Mouse (Mus musculus) heart, adult 18-20 months (tissue): ENCODE measurements at regions not wholly inside any gene's neighbourhood (a gene's known extent, or its start where the extent isn't known, plus 50 kb on each side); places are given as distances from the start of the nearest gene placed in this dataset.

Source experiments
- DNase-seq, 2 experiments: peaks; one replicate each; pipeline ENCODE4 v3.0.0; 2021 to 2022; ENCODE audit warnings: mixed read lengths in 1 of 2

DNA sequence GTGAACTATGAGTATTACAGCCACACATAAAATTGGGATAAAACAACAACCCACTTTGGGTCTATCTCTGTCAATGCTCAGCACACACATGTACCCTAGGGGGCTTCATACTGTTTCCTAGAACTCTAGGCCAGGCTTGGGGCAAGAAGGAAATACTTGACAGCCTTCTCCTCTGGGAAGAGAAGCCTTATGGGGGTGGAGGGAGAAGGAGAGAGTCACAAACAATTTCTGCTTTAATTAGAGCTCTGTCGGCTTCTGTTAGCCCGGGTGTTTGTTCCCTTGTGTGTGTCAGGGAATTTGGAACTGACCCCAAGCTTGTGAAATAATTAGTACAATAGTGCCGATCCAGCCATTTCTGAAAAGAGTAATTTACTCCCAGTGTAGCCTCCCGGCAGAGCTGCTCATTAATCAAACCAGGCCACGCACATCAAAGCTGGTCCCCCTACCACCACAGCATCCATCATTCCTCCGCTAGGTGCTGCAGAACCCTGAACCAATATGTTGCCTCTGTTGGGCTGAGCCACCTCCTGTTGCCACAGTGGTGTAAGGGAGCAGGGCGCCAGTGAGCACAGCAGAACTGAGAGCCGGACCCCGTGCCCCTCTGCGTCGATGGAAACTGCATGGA, 307.3 kb downstream of the Tmem114 start:
- DNase-seq, result no peak

DNA sequence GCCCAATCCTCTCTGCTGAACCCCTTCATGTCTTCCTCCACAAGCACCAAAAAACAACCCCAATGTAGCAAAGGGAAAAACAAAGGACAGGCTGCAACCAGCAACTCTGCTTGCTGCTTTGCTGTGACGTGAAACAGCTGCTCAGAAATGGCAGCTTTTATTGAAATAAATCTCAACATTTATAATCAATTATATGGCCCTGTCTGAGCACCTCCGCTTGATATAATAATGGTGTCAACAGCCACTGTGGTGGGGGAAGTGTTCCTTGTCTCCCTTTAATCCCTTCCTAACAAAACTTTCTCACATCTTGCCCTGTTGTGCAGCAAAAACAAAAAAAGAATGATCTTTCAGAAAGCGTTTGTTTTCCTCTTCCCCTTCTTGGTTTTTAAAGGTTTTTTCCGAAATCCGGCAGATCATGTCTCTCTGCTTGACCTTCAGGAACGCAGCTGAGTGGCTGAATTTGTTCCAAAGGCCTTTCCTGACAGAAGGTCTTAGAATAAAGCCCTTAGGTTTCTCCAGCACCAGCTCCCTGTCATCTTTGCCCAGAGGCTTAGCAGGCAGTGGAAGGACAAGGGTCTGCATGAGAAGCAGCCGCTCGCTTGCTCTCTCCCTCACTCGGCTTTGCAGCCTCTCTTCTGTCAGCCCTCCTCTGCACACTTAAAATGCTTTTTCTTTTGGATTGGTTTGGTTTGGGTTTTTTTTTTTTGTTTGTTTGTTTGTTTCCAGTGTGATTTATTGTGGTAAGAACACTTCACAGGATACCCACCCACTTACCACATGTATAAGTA, 313.4 kb downstream of the Tmem114 start:
- no peak for DNase-seq

DNA sequence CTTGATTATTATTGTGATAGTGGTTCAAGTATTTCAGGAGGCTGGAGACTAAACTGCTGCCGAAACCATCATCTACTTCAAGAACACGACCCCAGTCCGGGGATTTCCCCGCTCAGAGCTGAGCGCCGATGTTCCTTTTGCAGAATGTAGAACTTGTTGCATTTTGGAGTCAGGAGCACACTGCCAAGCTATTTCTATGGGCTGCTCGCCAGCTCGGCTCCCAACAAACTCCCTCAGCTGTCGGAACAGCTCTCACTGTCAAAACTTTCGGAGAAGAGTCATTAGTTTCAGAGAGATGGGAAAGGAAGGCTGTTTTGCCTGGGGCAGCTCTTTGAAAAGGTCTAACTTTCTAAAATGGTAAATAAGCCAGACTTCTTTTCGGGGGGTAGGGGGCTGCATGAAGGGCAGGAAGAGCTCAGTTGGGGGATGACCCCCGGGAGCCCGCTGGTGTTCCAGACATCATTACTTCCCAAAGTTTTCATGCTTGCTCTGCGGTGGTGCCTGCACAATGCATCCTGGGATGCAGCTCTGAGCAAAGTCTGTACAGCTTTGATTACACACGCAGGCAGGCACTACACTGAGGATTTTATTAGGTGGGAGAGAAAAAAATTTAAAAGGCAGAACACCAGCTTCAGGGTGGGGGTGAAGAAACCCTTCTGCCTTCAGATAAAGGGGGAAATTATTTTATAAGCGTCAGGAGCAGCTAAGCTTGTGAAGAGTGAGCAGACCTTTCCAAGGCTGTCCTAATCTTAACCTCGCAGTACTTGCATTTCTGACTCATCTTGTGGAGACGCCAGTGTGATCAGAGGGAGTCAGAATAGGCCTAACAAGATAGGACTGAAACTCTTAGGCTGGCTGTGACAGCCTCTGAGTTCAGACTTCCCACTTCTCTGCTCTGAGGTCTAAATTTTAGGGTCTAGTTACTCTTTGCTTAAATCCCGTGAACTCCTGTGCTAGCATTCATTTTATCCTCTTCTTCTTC, 316.5 kb downstream of the Tmem114 start:
- DNase-seq, result peak; percentile 61 to 62

DNA sequence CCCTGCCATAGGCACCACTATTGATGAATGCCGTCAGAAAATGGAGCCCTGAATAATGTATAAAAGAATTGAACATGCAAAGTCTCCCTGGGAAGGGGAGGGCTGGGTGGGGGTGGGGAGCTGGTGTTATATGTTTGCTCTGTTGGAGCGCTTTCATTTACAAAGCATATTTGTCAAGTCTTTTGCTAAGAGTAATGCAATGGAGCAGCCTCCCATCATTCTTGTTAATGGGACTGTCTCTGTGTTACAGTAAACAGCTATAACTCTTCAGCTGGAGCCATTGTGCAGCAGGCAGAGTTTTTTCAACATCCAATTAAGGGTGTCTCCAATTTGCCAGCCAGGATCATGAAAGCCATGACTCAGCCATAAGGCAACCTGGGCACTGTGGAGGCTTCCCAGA, 345.9 kb downstream of the Tmem114 start:
- DNase-seq, result no peak

DNA sequence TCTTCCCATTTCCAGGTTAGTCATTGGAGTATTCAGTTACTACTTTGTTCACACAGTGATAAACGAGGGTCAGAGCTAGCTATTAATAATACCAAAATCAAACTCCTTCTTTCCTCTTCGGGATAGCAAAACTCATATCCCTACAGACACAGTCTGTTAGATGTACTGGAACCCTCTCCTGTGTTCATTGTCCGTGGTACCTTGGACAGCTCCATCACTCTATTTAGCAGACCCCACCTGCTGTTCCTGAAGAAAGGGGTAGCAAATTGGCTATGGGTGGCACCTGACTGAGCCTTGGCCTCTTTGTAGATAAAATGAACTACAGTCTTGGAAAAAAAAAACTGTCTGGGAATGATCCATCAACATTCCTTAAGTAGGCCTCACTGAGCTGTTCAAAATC, 346.5 kb downstream of the Tmem114 start:
- DNase-seq, result no peak

DNA sequence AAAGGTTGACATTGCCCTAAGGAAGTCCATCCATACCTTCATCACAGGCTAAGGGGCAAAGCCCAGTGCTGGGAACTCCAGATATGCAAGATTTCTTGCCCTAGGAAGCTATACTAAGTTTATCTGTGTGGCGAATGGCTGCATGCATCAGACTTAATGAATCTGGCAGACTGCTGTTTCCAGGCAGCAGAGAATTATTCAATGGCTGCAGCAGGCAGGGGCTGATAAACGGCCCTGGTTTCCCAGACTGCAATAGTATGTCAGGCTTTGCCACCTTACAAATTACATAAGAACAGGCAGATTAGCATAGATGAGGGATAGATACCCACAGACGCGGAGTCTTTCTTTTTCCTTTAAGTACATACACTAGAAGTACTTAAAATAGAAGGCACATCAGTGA, 350.2 kb downstream of the Tmem114 start:
- DNase-seq, result no peak

DNA sequence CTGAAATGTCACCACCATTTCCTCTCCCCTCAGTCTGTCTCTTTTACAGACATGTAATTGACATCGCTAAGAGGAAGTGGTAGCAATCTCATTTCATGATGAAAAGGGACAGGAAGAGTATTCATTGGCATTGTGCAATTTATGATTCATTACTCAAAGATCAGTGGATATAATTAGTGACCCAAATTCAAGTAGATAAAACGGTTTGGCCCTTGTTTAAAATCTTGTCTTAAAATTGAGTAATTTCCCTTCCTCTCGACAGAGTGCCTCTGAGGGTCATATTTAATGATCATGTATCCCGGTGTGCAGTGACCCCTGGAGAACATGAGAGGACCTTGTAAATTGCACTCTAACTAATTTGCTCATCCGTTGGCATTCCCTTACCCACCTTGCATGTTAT, 371.0 kb downstream of the Tmem114 start:
- no peak for DNase-seq

DNA sequence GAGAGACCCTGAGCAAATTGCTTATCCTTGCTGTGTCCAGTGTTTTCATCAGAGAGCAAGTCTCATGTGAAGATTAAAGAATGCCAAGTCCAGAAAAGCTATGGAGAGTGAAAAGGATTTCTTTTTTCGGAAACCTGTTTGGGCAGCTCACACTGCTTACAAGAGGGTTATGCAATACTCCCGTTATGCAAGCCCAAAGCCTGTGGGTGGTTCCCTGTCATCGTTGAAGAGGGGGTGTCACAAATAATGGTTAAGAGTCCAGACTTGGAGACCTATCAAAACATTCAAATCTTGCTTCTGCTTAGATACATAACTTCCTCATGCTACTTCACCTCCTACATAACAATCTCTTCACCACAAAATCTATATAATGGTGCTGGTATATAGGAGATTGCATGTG, 416.0 kb downstream of the Tmem114 start:
- DNase-seq, result peak; percentile 49 to 57

DNA sequence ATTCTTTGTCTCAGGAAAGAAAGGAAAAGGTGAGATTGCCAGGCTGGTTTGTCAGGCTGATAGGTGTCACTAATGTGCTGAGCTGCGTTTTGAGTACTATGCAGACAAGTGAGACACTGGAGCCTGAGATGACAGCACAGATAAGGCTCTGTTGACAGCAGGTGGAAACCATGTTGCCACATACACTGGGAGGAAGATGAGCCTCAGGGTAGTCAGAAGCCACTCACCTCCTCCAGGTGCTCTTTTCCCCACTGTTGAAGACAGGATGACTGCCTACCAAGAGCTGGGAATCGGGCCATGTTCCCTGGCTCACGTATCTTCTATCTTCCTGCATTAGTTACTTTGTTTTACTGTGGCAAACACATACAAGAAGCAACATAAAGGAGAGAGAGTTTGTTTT, 418.3 kb downstream of the Tmem114 start:
- no peak for DNase-seq

DNA sequence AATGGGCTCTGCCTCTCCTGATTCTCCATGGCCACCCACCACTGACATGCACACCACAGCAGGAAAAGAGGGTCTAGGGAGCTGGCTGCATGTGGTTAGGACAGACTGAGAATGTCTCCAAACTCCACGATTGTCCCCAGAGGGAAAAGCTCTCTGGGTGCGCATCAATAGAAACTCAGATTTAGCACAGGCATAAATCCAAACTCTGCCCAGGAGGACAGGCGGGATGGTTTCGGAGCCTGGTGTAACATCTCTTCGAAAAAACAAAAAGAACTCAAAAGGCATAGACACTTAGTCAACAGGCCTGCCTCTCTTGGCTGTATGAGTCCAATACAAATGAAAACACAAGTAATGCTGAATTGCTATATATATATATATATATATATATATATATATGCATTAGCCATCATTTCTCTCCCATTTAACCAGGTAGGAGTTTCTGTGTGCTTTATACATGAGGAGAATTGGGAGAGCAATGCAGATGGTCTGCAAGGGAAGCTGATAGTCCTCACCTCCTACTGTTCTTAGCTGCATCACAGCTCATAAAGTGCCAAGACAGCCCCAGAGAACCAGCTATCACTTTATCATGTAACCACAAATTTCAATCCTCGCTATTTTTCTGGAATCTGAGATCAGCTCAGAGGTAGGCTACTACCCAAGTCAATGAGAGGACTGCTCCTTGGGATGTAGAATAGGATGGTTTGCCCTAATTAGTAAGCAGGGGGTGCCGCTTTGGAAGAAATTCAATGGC, 422.4 kb downstream of the Tmem114 start:
- no peak for DNase-seq

DNA sequence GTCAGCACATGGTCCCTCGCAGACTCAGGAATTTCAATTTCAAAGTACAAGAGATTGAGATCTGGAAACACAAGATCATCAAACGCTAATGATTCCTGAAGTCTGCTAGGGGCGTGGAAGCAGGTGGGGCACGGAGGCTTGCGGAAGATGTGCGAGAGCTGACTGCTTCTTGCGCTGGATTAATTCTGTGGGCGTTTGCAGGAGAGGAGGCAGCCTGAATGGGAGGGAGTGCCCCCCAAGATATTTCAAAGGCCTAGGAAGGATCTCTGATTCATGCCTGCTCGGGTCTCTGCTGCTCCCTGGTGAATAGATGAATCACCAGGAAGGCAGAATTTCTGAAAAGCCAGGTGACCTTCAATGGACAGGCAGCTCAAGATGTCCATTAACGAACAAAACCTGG, 442.1 kb downstream of the Tmem114 start:
- DNase-seq, result no peak

DNA sequence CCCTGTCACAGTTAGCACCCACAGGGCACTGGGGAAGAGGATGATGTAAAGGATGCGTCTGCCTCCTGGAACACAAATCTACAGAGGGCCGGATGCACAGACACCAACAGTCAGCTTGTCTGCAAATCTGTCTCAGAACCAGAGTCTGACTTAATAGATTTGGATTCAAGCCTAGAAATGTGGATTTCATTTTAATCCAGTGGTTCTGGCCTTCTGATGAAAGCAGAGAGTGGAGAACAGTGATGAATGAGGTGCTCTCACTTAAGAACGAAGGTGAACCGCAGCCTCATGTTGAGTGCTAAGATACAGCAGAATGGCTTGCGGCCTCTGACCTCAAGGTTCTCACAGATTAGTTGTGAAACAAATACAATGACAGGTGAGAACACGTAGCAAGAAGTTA, 446.5 kb downstream of the Tmem114 start:
- DNase-seq, result no peak

DNA sequence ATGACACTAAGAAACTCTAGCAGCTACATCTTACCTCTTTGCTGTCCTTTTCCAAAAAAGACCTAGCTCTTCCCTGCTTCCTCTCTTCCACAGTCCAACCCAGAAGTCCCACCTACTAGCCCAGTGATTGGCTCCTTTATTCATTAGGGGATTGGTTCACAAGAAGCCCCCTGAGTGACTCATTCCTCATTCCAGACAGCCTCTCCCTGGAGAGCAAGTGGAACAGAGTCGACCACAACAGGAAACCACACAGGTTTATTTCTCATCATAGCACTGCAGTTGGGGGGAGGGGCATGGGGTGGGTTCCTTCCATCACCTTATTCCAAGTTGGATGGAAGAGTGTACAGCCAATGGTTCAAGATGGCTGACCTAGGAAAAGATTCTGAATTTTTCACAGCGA, 473.3 kb downstream of the Tmem114 start:
- no peak for DNase-seq

DNA sequence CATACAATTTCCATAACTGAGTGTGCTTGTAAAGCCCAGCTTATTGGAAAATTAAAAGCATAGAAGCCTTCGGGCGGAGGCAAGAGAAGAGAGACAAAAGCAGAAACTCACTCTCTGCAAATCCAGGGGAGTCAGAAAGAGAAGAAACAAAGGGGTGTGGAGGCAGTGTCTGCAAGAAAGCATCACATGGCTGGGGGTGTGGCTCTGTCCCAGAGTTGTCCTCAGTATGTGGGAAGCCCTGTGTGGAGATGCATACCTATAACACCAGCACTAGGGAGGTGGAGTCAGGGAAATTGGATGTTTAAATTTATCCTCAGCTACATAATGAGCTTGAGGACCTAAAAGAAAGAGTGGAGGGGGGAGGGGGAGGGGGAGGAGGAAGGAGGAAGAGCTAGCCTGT, 482.6 kb downstream of the Tmem114 start:
- no peak for DNase-seq

DNA sequence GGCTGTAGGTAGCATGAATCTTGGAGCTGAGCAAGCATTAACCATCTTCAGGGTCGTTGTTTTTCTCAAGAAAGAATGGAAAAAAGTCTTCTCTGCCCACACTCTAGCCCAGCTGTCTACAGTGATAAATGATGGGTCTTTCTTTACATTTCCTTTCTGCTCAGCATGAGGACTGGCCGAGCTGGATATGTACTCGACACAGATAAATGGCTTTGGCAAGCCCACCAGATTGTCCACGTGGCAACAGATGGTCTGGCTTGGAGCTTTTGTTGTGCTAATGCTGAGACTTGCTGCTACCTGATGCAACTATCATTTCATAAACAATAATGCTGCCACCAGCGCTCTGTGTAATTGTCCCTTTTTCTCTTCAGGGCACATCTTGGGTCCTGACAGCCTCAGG, 487.8 kb downstream of the Tmem114 start:
- no peak for DNase-seq

DNA sequence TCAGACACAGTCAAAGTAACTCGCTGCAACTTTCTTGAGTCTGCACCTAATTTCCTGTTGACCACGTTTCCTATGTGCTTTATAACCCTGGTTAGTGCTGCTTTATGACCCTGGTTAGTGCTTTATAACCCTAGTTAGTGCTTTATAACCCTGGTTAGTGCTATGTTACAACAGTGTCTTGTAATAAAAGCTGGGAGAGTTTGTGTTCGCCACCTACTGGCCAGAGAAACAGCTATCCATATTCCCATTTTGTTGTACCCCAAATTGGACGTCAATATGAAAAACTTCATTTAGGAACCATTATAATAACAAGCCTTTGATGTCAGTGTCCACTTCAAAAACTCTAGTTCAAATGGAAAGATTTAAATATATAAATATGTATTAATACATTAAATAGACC, 492.6 kb downstream of the Tmem114 start:
- peak in 1 of 2 experiments; percentile 15 for DNase-seq

DNA sequence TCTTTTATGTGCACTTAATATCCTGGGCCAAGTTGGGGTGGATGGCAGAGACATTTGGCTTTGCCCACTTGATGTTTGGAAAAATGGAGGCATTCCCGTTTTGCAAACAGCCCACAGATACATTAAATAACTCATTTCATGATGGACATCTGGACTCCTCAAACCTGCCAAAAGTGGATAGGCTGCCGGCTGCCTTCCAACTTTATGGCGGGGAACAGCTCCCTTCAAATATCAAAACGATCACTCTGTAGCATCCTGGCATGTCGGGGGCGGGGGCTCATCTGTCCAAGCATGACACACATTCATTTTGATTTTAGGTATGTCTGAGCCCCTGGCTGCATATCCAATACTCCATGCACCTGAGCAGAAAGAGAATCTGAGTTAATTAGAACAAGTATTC, 493.3 kb downstream of the Tmem114 start:
- DNase-seq, result no peak

DNA sequence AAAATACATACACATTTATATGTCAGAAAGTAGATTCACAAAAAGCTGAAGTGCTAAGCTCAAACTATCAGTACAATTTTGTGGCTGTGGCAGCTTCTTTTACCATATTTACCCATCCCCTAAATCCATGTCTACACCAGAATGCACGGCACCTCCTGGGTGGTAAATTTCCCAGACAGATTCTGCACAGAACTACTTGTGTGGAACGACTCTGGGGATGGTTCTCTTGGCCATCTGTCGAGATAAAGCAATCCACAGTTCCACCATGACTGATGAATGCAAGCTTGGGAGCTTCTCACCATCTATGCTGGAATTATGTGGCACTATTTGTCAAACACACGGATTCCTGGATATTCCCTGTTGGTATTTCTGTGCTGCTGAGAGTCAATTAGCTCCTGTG, 495.8 kb downstream of the Tmem114 start:
- DNase-seq, result no peak

DNA sequence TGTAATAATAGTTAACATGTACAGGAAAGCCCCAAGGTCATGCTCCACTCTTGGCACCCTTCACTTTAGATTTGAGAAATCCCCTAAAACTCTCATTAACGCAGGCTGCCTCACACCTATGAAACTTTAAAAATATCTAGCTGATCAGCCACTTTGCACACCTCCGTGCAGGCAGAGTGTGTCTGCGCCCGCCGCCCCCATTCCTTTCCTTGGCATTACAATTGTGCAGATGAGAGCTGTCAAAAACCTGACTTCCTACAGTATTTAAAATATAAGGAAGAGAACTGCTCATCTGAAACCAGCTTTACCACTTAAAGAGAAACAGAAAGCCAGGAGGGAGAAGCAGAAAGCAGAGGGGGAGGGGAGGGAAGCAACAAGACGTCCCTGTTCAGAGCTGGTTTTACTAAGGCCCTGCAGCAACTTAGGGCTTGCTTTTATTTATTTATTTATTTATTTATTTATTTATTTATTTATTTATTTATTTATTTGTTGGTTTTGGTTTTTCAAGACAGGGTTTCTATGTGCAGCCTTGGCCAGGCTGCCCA, 496.5 kb downstream of the Tmem114 start:
- DNase-seq, result no peak

DNA sequence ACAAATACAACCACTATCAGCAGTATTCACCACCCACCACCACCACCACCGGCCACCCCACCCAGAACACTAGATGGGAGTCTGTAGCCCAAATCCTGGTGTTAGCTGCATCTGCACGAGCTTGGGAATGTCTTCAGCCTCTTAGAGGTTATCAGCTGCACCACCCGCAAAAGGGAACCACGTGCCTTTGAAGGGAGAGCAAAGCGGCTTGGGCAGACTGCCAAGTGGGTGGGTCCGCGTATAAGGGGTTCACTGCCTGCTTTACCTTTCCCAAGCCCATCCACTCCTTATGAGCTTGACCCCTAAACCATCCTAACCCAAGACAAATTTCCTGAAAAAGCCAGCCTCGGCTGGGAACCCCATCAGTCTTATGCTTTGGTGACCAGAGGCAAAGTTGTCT, 497.2 kb downstream of the Tmem114 start:
- DNase-seq, result peak; percentile 3 to 15

DNA sequence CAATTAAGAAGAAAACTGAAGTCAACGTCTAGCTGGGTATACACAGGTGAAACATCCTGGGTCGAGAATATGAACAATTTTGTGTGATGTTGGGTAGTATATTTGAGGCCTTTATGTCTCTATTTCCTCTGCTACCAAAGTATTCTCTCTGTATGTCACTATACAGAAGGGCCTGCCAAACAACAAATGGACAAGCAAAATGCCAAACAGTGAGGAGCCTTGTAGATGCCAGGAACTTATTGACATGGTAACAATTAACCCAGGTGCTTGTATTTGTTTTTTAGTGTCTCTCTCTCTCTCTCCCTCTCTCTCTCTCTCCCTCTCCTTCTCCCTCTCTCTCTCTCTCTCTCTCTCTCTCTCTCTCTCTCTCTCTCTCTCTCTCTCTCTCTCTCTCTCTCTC, 529.1 kb downstream of the Tmem114 start:
- DNase-seq, result no peak

DNA sequence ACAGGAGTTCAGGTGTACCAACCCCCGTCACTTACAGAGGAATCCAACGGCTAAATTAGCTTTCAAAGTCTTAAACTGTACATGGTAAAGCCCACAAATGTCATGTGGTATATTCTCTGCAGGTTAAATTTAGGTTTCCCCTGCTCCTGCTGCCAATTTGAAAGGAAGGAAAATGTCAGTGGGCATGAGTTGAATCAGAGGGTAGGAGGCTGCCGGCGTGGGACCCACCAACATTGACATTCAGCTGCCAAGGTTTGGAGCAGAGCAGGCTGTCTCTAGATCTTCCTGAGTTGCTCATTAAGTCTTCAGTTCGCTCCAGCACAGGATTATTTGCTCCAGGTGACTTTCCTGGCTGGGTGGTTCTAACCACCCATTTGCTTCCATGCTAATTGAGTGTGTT, 532.1 kb downstream of the Tmem114 start:
- DNase-seq, result no peak
